Mouse (Mus musculus): ENCODE data around the gene Ssbp3.

Gene Ssbp3

DNA sequence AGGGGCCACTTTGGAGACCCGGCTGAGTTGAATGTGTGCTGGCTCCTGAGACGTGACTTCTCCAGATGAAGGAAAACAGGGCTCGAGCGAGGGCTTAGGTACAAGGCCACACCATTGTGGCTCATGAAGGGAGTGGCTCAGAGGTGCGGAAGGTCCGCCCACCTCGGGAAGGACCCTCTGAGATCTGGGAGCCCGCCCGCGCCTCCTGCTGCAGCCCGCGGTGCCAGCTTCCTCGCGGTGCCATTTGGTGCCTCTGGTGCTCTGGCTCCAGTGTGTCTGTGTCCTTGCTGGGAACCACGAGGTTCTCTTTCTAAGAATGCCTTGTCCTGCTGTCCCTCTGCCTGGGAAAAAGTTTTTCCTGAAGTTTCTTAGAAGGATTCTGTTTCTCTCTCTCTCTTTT lies 187.4 kb downstream of the Ssbp3 start:
- DNase-seq (ENCODE audit: low spot score) = no peak

DNA sequence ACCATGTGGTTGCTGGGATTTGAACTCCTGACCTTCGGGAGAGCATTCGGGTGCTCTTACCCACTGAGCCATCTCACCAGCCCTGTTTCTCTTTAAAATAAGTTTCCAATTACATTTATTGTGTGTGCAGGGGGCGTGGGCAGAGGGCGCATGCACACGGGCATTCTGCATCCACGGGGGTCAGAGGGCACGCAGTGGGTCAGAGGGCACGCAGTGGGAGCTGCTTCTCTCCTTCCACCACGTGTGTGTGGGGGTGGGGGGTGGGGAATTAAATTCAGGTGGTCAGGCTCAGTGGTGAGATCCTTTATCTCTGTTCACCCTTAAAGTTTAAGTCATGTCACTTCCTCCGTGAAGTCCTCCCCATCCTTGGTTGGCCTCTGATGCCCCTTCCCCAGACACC lies 187.9 kb downstream of the Ssbp3 start:
- DNase-seq (ENCODE audit: low spot score) = no peak

DNA sequence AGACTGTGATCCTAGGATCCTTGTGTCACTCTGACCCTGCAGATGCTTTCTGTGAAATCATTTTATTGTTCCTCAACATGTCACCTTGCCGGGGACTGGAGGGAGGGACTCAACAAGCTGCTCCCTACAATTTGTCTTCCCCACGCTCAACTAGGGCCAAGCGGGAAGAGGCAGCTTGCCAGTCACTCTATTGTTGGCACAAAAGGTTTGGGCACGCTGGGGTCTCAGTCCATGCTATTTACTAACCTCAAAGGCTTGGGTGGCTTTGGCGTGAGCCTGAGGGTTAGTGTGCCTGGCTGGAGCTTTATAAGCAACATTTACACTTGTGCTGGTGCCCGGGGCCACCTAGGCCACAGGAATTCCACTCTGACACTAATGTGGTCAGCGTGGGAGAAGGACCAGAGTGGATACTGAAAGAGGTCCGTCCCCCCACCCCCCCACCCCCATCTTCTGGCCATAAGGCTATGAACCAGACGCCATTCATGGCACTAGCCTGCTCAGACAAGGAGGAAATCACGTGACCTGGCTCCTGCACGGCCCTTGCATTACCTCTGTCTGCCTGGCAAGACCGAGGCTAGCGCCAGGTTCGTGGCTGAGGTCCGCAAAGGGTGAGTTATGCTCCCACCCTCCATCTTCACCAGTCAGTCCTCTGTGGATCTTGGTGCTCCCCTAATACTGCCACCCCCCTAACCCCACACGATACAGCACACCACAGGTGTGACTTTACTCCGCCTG lies 188.5 kb downstream of the Ssbp3 start:
- DNase-seq (ENCODE audit: low spot score) = no peak
